Mouse (Mus musculus): Measurements from ENCODE around the gene Wsb2.
"Not testable (repeated sequence)": the region's sequence is repeated elsewhere in the genome, so short reads cannot be mapped to it uniquely, and the experiment has no call there.

DNA sequence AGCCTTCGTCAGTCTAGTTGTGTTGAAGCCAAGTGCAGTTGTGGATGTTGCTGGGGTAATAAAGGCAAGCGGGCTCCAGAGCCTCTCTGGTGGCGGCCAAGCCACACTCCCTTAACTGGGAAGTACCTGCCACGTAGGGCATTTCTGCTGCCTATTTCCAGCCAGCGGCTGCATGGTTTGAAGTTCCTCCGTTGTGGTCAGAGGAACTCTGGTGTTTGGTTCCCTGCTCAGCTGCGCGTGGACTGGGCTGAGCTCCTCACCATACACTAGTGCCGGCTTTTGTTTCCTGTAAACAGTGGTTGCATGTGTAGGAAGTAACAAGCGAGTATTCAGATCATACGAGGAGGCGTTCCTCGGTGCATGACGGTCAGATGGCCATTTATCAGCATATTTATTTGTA lies 20.6 kb downstream of the Wsb2 start:
- not testable (repeated sequence) for TF ChIP-seq CTCF (conservative IDR thresholded peaks at IDR 0.05; ENCODE audit: insufficient read depth, insufficient read length, low read depth, low read length); POLR2A (IDR thresholded peaks at IDR 0.05; ENCODE audit: low read depth, low read length)
